ENCODE assay signal across 10 mouse cellular contexts in genomic region chr3:56079015-56079612, GRCm38 (mm10).
DNase-seq lines count a peak whose midpoint lies in the region; ATAC-seq and TF ChIP-seq lines count a peak whose summit lies in the region.
"Had no signal": no experiment of that assay in that cellular context is flagged by ENCODE, and none has a peak within 500 bp of the region (broad histone marks: within the 10 kb centered on the region; RNA-seq: fewer than 3 reads in every experiment).

No protein-coding gene starts in this region.

- no peak for ATAC-seq in hindbrain, embryonic 11.5 days (ENCODE audit: low FRiP score)
- no peak for ATAC-seq in hindbrain, embryonic 13.5 days (ENCODE audit: low FRiP score)

- H3K4me1 ChIP-seq in hindbrain, embryonic 11.5 days (replicated peaks; ENCODE audit: control insufficient read depth, insufficient read depth, low read length): no peaks in the 10 kb centered on the region
- no peaks in the 10 kb centered on the region for H3K4me1 ChIP-seq in hindbrain, embryonic 13.5 days (replicated peaks)
- H3K4me1 ChIP-seq in lung, adult 2 months (ENCODE audit: control insufficient read depth, insufficient read depth, low read length): no peaks in the 10 kb centered on the region
- H3K4me1 ChIP-seq: embryonic facial prominence, embryonic 15.5 days had no signal

- no peak overlapping the region for H3K4me2 ChIP-seq in hindbrain, embryonic 11.5 days (replicated peaks; ENCODE audit: low read depth, low read length)
- H3K4me2 ChIP-seq in hindbrain, embryonic 13.5 days: no peak overlapping the region
- H3K4me2 ChIP-seq: embryonic facial prominence, embryonic 15.5 days had no signal

- H3K9ac ChIP-seq in hindbrain, embryonic 11.5 days (ENCODE audit: low read depth, low read length): no peak overlapping the region
- no peak overlapping the region for H3K9ac ChIP-seq in hindbrain, embryonic 13.5 days
- H3K9ac ChIP-seq: embryonic facial prominence, embryonic 15.5 days had no signal

- H3K9me3 ChIP-seq in hindbrain, embryonic 11.5 days (ENCODE audit: control insufficient read depth, low read length): no peaks in the 10 kb centered on the region
- H3K9me3 ChIP-seq in hindbrain, embryonic 13.5 days: no peaks in the 10 kb centered on the region
- H3K9me3 ChIP-seq: embryonic facial prominence, embryonic 15.5 days had no signal

- TF ChIP-seq CTCF in lung, adult 2 months (IDR thresholded peaks at IDR 0.05; ENCODE audit: insufficient read depth, low read length): no peak

- DNase-seq in hindbrain, embryonic 11.5 days (ENCODE audit: low spot score): peak; percentile 19
- peak; percentile 5 for DNase-seq in lung, postnatal 10 days
- no peak for DNase-seq in lung, adult 2 months
- peak; percentile 61 for DNase-seq in cerebellum, adult 9-10 months
- peak; percentile 26 for DNase-seq in retina, adult 2 months (ENCODE audit: low read depth, low spot score)
- no peak for DNase-seq in urinary bladder, postnatal 10 days (ENCODE audit: low spot score)
- DNase-seq in heart, adult 9 months (ENCODE audit: low spot score in 2 of 2): no peak
- DNase-seq: thymus, postnatal 4 days had no signal

- no peak overlapping the region for H3K4me3 ChIP-seq in hindbrain, embryonic 11.5 days (ENCODE audit: low read depth, low read length)
- no peak overlapping the region for H3K4me3 ChIP-seq in hindbrain, embryonic 13.5 days
- H3K4me3 ChIP-seq in lung, adult 2 months (replicated peaks; ENCODE audit: extremely low read depth, low read depth, low read length): no peak overlapping the region
- H3K4me3 ChIP-seq: embryonic facial prominence, embryonic 15.5 days had no signal

- H3K36me3 ChIP-seq in hindbrain, embryonic 11.5 days (ENCODE audit: control insufficient read depth, insufficient read depth, low read length): no peaks in the 10 kb centered on the region
- H3K36me3 ChIP-seq in hindbrain, embryonic 13.5 days: peaks cover 7% of the 10 kb centered on the region; the same call in 1 of the 2 replicates
- H3K36me3 ChIP-seq: embryonic facial prominence, embryonic 15.5 days had no signal

- WGBS in hindbrain, embryonic 11.5 days: 90% methylated on average over 1 of the region's 1 CpGs
- WGBS in hindbrain, embryonic 13.5 days: 82% methylated on average over 1 of the region's 1 CpGs
- WGBS in lung, adult 2 months: 77% methylated on average over 1 of the region's 1 CpGs

- no peaks in the 10 kb centered on the region for H3K27me3 ChIP-seq in hindbrain, embryonic 11.5 days (ENCODE audit: control insufficient read depth, insufficient read depth, low read length)
- no peaks in the 10 kb centered on the region for H3K27me3 ChIP-seq in hindbrain, embryonic 13.5 days
- H3K27me3 ChIP-seq: embryonic facial prominence, embryonic 15.5 days had no signal

- TF ChIP-seq POLR2A in lung, adult 2 months (IDR thresholded peaks at IDR 0.05; ENCODE audit: borderline replicate concordance, extremely low read depth, low read depth, low read length): no peak

- H3K27ac ChIP-seq in hindbrain, embryonic 11.5 days (ENCODE audit: low read depth, low read length): no peak overlapping the region
- H3K27ac ChIP-seq in hindbrain, embryonic 13.5 days: no peak overlapping the region
- H3K27ac ChIP-seq: embryonic facial prominence, embryonic 15.5 days had no signal

Comparison
In these comparisons a context has a peak if more than half of its experiments do, and no peak if none do; other contexts are left out.
1. DNase-seq: peak in hindbrain, embryonic 11.5 days (single experiment), lung, postnatal 10 days (single experiment), cerebellum, adult 9-10 months (single experiment) and retina, adult 2 months (single experiment); none in lung, adult 2 months (single experiment), urinary bladder, postnatal 10 days (single experiment) and heart, adult 9 months (0 of 2).